Mouse (Mus musculus) cerebellum, adult 8-10 months (tissue): Measurements from ENCODE around the gene Ica1l.
"Not testable (repeated sequence)": the region's sequence is repeated elsewhere in the genome, so short reads cannot be mapped to it uniquely, and the experiment has no call there.

Experiments
- DNase-seq: peaks from one replicate; pipeline ENCODE4 v3.0.0; 2022

Gene Ica1l

GRCm38 (mm10) chr1:60042796-60043469 lies at the start of gene Ica1l:
Ica1l (minus strand) TSS chr1:60043184.
- peak; percentile 60 for DNase-seq

- DNase-seq: no peak
Observed at GRCm38 (mm10) chr1:60076411-60076810, 33.4 kb upstream of the Ica1l start.

GRCm38 (mm10) chr1:60075590-60075989 lies 32.6 kb upstream of the Ica1l start:
- no peak for DNase-seq

GRCm38 (mm10) chr1:60074935-60075334 lies 32.0 kb upstream of the Ica1l start:
- DNase-seq: no peak

- not testable (repeated sequence) for DNase-seq
Observed at GRCm38 (mm10) chr1:60070725-60071124, 27.7 kb upstream of the Ica1l start.

GRCm38 (mm10) chr1:60056310-60056709 lies 13.3 kb upstream of the Ica1l start:
- DNase-seq: no peak

- no peak for DNase-seq
Observed at GRCm38 (mm10) chr1:60054659-60055058, 11.7 kb upstream of the Ica1l start.

- DNase-seq: not testable (repeated sequence)
Observed at GRCm38 (mm10) chr1:60047481-60047880, 4.5 kb upstream of the Ica1l start.

GRCm38 (mm10) chr1:60044595-60044994 lies 1.6 kb upstream of the Ica1l start:
- DNase-seq: no peak

GRCm38 (mm10) chr1:60042398-60042795 lies 587 bp downstream of the Ica1l start:
- no peak for DNase-seq

GRCm38 (mm10) chr1:60035044-60035443 lies 7.9 kb downstream of the Ica1l start:
- DNase-seq: no peak

GRCm38 (mm10) chr1:60017031-60017469 lies 25.9 kb downstream of the Ica1l start:
- DNase-seq: no peak

GRCm38 (mm10) chr1:60016136-60016611 lies 26.8 kb downstream of the Ica1l start:
- DNase-seq: no peak

- no peak for DNase-seq
Observed at GRCm38 (mm10) chr1:60015511-60015910, 27.5 kb downstream of the Ica1l start.

GRCm38 (mm10) chr1:60013779-60014178 lies 29.2 kb downstream of the Ica1l start:
- DNase-seq: no peak

GRCm38 (mm10) chr1:60008743-60009142 lies 34.2 kb downstream of the Ica1l start:
- no peak for DNase-seq

- DNase-seq: no peak
Observed at GRCm38 (mm10) chr1:60007337-60007736, 35.6 kb downstream of the Ica1l start.

GRCm38 (mm10) chr1:60000319-60000718 lies 42.7 kb downstream of the Ica1l start:
- no peak for DNase-seq

- DNase-seq: no peak
Observed at GRCm38 (mm10) chr1:59997352-59997751, 45.6 kb downstream of the Ica1l start.

GRCm38 (mm10) chr1:59995646-59996045 lies 47.3 kb downstream of the Ica1l start:
- DNase-seq: no peak

- DNase-seq: no peak
Observed at GRCm38 (mm10) chr1:59987399-59988040, 55.5 kb downstream of the Ica1l start.

GRCm38 (mm10) chr1:59986626-59987025 lies 56.4 kb downstream of the Ica1l start:
- no peak for DNase-seq

GRCm38 (mm10) chr1:59967291-59967690 lies 75.7 kb downstream of the Ica1l start:
- DNase-seq: peak; percentile 26

GRCm38 (mm10) chr1:59966171-59966785 lies 76.7 kb downstream of the Ica1l start:
- no peak for DNase-seq
